Mouse (Mus musculus) v-Abl transformed pro-B cells (cell line): Measurements from ENCODE around the gene Cfdp1.

Source experiments
- in situ Hi-C, 2 experiments: fragments of 400-800 bp; cut with MboI; formaldehyde crosslinking; loops; one replicate each; pipeline ENCODE4 v1.15.1; 2025; ENCODE audit not compliant: unreplicated experiment in 2 of 2

Cfdp1 gene

DNA sequence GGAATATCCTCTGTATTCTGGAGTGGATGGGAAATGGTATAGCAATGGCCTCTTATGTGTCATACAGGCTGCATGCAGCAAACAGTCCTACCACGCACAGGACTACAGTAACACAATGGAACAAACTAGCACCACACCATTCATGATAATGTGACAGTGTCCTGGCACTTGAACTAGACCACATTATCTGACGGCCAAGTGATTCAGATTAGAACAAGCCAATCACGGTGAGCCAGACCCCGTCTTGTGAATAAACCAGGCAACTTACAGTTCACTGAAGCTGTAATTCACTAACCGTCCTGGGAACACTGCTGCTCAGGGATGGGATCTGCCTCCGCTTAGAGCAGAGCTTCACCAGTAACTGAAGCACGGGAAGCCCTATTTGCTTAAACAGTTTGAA, 75.3 kb downstream of the Cfdp1 start:
- in situ Hi-C loops: no loop called here

DNA sequence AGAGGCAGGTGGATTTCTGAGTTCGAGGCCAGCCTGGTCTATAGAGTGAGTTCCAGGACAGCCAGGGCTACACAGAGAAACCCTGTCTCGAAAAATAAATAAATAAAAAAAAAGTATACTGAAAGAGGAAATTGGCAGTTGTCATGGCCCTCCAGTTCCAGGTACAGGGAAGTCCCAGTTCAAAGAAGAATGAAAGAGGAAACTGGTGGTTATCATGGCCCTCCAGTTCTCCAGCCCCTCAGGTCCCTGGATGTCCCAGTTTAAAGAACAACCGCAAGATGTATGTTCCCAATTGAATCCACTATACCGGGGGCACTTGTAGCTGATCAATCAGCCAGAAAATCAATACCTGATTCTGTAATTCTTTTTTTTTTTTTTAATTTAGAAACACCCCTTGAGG, 77.6 kb downstream of the Cfdp1 start:
- in situ Hi-C loops: no loop called here

GRCm38 (mm10) chr8:111775766-111776165, 78.3 kb downstream of the Cfdp1 start:
- in situ Hi-C loops: no loop called here

DNA sequence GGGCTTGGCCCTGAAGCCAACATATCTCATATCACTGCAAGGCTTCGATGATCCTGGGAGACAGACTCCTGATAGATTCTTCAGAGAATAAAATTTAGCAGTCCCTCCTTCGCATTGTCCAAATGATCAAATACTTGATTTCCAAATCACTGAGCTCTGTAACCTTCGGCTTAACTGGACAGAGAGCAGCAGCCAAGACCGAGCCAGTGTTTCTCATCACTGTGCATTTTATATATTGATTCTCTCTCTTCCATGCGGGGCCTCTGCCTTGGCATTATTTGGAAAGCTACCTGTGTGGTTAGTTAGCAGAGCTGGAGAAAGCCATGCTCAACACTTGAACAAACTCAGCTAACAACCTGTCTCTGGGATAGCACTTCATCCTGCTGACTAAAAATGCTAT, 80.6 kb downstream of the Cfdp1 start:
- in situ Hi-C loops: no loop called here

DNA sequence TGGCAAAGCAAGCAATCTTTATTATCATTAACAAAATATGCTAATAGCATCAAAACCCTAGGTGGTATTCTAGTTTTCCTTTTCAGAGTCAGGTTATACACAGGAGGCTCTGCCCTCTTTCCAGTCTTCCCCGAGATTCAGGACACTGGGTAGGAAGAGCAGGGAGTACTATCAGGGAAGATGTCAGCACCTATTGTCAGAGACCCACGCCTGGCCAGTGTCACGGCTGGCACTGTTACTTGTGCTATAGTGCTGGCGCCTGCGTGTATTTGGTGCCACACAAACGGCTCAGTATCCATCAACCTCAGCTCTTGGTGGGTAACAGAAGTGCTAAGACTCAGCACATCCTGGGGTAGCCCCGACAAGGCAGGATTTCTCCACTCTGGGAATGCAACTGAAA, 81.0 kb downstream of the Cfdp1 start:
- in situ Hi-C loops: no loop called here

GRCm38 (mm10) chr8:111772083-111772482, 82.0 kb downstream of the Cfdp1 start:
- in situ Hi-C loops: no loop called here

DNA sequence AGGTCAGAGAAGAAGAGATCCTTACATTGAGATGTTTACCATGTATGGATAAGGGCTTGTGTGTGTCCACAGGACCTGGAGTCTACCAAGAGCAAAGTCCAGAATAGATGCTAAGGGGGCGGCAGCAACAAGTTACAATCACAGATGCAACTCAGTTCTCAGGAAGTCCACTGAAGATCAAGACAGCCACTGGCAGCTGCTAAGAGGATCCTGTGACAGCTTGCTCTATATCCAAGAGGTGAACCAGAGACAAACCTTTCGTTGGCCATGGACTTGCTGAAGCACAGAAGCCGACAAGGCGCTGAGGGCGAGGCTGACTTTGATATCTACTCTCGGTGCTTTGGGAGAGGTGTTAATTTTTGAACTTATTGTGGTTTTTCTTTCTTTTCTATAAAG, 82.5 kb downstream of the Cfdp1 start:
- in situ Hi-C loops: no loop called here

GRCm38 (mm10) chr8:111770958-111771624, 83.0 kb downstream of the Cfdp1 start:
- in situ Hi-C loops: no loop called here

DNA sequence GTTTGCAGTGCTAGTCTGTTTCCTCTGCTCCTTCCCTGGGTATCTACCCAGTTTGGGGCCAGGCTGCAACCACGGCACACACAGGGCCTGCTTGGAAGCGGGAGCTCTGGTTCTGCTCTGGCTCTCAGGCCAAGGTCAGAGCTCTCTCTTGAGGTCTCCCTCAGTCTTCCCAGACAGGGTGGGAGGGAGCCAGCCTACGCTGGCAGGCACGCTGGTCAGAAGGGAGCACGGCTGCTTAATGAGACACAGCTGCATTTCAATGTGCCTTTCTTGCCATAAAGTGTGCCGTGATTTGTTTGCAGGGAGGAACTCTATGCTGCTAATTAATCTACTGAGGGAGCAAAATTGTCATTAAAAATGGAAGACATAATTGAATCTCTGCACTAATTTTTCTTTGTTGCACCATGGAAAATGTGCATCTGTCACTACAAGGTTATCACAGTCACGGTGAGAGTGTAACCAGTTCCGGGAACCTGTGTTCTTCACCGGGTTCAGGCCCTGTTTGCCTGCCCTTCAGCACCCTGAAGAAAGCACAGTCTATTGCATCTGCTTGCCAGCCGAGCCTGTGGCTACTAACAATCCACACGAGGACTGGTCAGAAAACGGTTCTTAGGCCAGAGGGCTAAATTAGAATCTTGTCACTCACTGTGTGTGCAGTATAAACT, 84.2 kb downstream of the Cfdp1 start:
- in situ Hi-C loops: no loop called here

- in situ Hi-C loops: no loop called here
Measured at GRCm38 (mm10) chr8:111769296-111769695, 84.8 kb downstream of the Cfdp1 start.

- in situ Hi-C loops: no loop called here
Measured at GRCm38 (mm10) chr8:111768651-111769050, 85.4 kb downstream of the Cfdp1 start.

GRCm38 (mm10) chr8:111765616-111766015, 88.5 kb downstream of the Cfdp1 start:
- in situ Hi-C loops: no loop called here

DNA sequence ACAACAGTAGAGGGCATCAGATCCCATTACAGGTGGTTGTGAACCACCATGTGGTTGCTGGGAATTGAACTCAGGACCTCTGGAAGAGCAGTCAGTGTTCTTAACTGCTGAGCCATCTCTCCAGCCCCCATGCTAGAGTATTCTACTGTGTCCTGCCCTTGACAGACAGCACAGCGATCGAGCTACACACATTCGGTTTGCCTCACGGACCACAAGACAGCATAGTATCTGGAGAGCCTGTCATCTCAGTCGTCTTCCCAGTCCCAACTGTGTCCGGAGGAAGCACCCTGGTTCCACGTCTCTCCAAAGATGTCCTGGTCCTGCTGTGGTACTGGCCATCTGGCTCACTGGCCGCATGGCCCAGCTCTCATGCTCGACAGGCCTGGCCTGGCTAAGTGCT, 89.0 kb downstream of the Cfdp1 start:
- in situ Hi-C loops: no loop called here

DNA sequence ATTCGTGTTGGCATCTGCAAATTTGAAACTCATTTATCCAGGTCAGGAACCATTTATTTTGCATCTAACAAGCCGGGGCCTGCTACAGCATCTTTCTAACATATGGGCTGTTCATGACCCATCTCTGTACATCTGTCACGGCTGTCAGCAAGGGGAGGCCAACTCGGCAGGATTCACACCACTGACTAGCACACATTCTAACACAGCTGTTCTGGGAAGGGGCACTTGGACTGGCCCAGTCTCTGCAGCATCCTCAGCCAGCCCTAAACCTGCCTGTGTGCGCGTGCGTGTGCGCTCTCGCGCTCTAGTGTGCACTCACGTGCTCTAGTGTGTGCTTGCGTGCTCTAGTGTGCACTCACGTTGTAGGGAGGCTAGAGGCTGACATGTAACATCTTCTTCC, 93.4 kb downstream of the Cfdp1 start:
- in situ Hi-C loops: no loop called here

- in situ Hi-C loops: no loop called here
Measured at GRCm38 (mm10) chr8:111758817-111759216, 95.3 kb downstream of the Cfdp1 start.

- in situ Hi-C loops: no loop called here
Measured at GRCm38 (mm10) chr8:111757599-111757998, 96.5 kb downstream of the Cfdp1 start.

GRCm38 (mm10) chr8:111754736-111755135, 99.4 kb downstream of the Cfdp1 start:
- in situ Hi-C loops: no loop called here

DNA sequence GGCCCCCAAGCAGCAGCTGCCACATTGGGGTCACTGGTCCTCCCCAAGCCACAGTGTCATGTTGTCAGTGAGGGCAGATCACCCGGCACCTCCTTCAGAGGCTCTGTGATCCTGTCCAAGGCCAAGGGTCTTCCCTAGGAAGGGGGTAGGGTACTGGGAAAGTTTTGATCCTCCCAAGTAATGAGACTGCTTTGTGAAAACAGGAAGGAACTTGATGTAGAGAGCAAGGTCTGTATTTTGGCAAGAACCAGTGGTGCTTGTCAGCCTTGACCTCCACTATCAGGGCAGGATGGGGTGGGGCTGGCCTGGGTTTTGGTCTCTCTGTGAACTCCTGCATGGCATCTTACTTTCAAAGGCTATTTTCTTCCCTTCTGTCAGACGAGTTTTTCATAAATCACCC, 100.0 kb downstream of the Cfdp1 start:
- in situ Hi-C loops: no loop called here

DNA sequence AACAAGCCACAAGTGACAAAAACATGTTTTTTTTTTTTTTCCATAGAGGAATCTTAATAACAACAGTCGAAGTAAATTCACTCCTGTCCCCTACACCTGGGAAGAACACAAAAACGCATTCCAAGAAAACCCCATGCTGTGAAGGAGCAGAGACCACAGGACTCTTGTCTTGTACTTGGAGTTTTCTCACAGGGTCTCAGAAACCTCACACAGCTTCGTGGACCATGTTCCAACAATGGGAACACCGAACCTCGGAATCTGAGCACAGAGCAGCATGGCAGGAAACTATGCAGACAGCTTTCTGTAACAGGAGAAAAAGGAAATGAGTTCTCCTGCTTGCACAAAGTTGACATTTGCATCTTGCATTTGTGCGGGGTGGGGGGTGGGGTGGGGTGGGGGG, 105.3 kb downstream of the Cfdp1 start:
- in situ Hi-C loops: no loop called here

- in situ Hi-C loops: no loop called here
Measured at GRCm38 (mm10) chr8:111747866-111748649, 106.0 kb downstream of the Cfdp1 start.

- in situ Hi-C loops: no loop called here
Measured at GRCm38 (mm10) chr8:111746582-111747465, 107.3 kb downstream of the Cfdp1 start.
